Mouse (Mus musculus) kidney, adult 8-10 months (tissue): ENCODE measurements at regions not wholly inside any gene's neighbourhood (a gene's known extent, or its start where the extent isn't known, plus 50 kb on each side); places are given as distances from the start of the nearest gene placed in this dataset.

ENCODE experiments used
- DNase-seq, 2 experiments: peaks; one replicate each; pipeline ENCODE4 v3.0.0; 2022

GRCm38 (mm10) chr15:50449604-50450003 is 3435.1 kb upstream of the Gm7489 start:
- DNase-seq: no peak

GRCm38 (mm10) chr15:50472626-50473025 is 3412.1 kb upstream of the Gm7489 start:
- DNase-seq: no peak

GRCm38 (mm10) chr15:50498716-50499115 is 3386.0 kb upstream of the Gm7489 start:
- no peak for DNase-seq

GRCm38 (mm10) chr15:50507999-50508624 is 3376.6 kb upstream of the Gm7489 start:
- no peak for DNase-seq

GRCm38 (mm10) chr15:50513036-50513435 is 3371.7 kb upstream of the Gm7489 start:
- no peak for DNase-seq

GRCm38 (mm10) chr15:50524841-50525240 is 3359.9 kb upstream of the Gm7489 start:
- no peak for DNase-seq

- DNase-seq: no peak
Measured at GRCm38 (mm10) chr15:50534490-50534889, 3350.2 kb upstream of the Gm7489 start.

- no peak for DNase-seq
Measured at GRCm38 (mm10) chr15:50563611-50564010, 3321.1 kb upstream of the Gm7489 start.

GRCm38 (mm10) chr15:50580811-50581210 is 3303.9 kb upstream of the Gm7489 start:
- DNase-seq: no peak

- no peak for DNase-seq
Measured at GRCm38 (mm10) chr15:50583951-50584350, 3300.8 kb upstream of the Gm7489 start.

- no peak for DNase-seq
Measured at GRCm38 (mm10) chr15:50585496-50585895, 3299.2 kb upstream of the Gm7489 start.
